Mouse (Mus musculus): ENCODE results near the gene Cmas. TPM values are rescaled to one million over a fixed set of nuclear protein-coding genes. Genes with fewer than 3 reads are reported as not detected.

Gene Cmas
- polyA plus RNA-seq, 1 experiment from 2014 or later: 74.7 TPM

GRCm38 (mm10) chr6:142780574-142781033, 24.1 kb downstream of the Cmas start:
- Histone ChIP-seq H3K4me2 (replicated peaks) (no peak overlapping the region), H3K4me1 (no peaks in the 10 kb centered on the region), H3K27ac (no peak overlapping the region), H3K27me3 (no peaks in the 10 kb centered on the region), H3K9ac (no peak overlapping the region), H3K4me3 (no peak overlapping the region), H3K9me3 (no peaks in the 10 kb centered on the region), H3K36me3 (0 out of 2 replicates have a peak, but pooled peaks cover 3% of the 10 kb centered on the region)
- no peak for ATAC-seq (ENCODE audit: low FRiP score, low read depth)
- WGBS: 83% methylated on average over 4 of the region's 4 CpGs

- Histone ChIP-seq H3K27ac (no peak overlapping the region), H3K36me3 (no peaks in the 10 kb centered on the region), H3K4me2 (replicated peaks) (no peak overlapping the region), H3K4me1 (no peaks in the 10 kb centered on the region), H3K9ac (no peak overlapping the region), H3K9me3 (no peaks in the 10 kb centered on the region), H3K4me3 (no peak overlapping the region), H3K27me3 (no peaks in the 10 kb centered on the region)
- 46% methylated on average over 7 of the region's 7 CpGs for WGBS
- ATAC-seq (ENCODE audit: low FRiP score, low read depth): no peak
These were observed 24.8 kb downstream of the Cmas start for GRCm38 (mm10) chr6:142781286-142781685.

GRCm38 (mm10) chr6:142785343-142785742, 28.9 kb downstream of the Cmas start:
- Histone ChIP-seq H3K4me3 (no peak overlapping the region), H3K4me2 (replicated peaks) (no peak overlapping the region), H3K4me1 (no peaks in the 10 kb centered on the region), H3K27me3 (no peaks in the 10 kb centered on the region), H3K9ac (no peak overlapping the region), H3K36me3 (no peaks in the 10 kb centered on the region), H3K9me3 (no peaks in the 10 kb centered on the region), H3K27ac (no peak overlapping the region)
- ATAC-seq (ENCODE audit: low FRiP score, low read depth): no peak
- 36% methylated on average over 4 of the region's 4 CpGs for WGBS

- H3K27ac ChIP-seq: no peak overlapping the region
- H3K36me3 ChIP-seq: no peaks in the 10 kb centered on the region
- 89% methylated on average over 21 of the region's 21 CpGs for WGBS
- no peak for ATAC-seq (ENCODE audit: low FRiP score, low read depth)
- H3K4me1 ChIP-seq: no peaks in the 10 kb centered on the region
- no peaks in the 10 kb centered on the region for H3K9me3 ChIP-seq
- no peak overlapping the region for H3K4me2 ChIP-seq (replicated peaks)
- H3K9ac ChIP-seq: no peak overlapping the region
- H3K4me3 ChIP-seq: no peak overlapping the region
- H3K27me3 ChIP-seq: no peaks in the 10 kb centered on the region
These were observed 29.6 kb downstream of the Cmas start for GRCm38 (mm10) chr6:142786106-142786505.

GRCm38 (mm10) chr6:142788042-142788987, 31.8 kb downstream of the Cmas start:
- 43% methylated on average over 18 of the region's 18 CpGs for WGBS
- no peaks in the 10 kb centered on the region for H3K4me1 ChIP-seq
- no peak for ATAC-seq (ENCODE audit: low FRiP score, low read depth)

DNA sequence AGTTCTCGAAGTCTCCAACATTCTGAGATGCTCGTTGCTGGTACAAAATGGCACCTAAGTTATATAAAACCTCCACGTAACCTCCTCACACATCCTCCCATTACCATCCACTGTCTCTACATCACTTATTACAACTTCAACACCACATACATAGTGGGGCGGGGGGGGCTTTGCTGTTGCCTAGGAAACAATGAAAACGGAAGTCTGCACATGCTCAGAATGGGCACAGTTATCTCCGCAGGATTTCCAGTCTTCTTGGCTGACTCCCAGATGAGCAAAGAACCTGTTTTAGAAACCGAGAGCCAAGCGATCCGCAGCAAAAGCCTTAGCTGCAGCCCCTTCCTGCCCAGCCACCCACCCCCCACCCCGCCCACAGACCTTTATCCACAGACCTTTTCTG, 33.2 kb downstream of the Cmas start:
- Histone ChIP-seq H3K36me3 (no peaks in the 10 kb centered on the region), H3K27ac (no peak overlapping the region), H3K4me2 (replicated peaks) (no peak overlapping the region), H3K9me3 (no peaks in the 10 kb centered on the region), H3K4me1 (no peaks in the 10 kb centered on the region), H3K4me3 (no peak overlapping the region), H3K9ac (no peak overlapping the region), H3K27me3 (no peaks in the 10 kb centered on the region)
- ATAC-seq (ENCODE audit: low FRiP score, low read depth): no peak
- 92% methylated on average over 10 of the region's 10 CpGs for WGBS

More at GRCm38 (mm10) chr6:142788042-142788987, 31.8 kb downstream of the Cmas start:
- H3K4me2 ChIP-seq (replicated peaks): no peak overlapping the region
- H3K36me3 ChIP-seq: no peaks in the 10 kb centered on the region
- no peaks in the 10 kb centered on the region for H3K9me3 ChIP-seq
- H3K9ac ChIP-seq: no peak overlapping the region
- H3K27ac ChIP-seq: no peak overlapping the region
- H3K4me3 ChIP-seq: no peak overlapping the region
- H3K27me3 ChIP-seq: no peaks in the 10 kb centered on the region

- Histone ChIP-seq H3K9ac (no peak overlapping the region), H3K27ac (no peak overlapping the region), H3K9me3 (no peaks in the 10 kb centered on the region), H3K4me1 (no peaks in the 10 kb centered on the region), H3K4me2 (replicated peaks) (no peak overlapping the region), H3K27me3 (no peaks in the 10 kb centered on the region), H3K36me3 (no peaks in the 10 kb centered on the region), H3K4me3 (no peak overlapping the region)
- no peak for ATAC-seq (ENCODE audit: low FRiP score, low read depth)
- WGBS: 59% methylated on average over 13 of the region's 13 CpGs
These were observed 35.9 kb downstream of the Cmas start for GRCm38 (mm10) chr6:142792241-142792968.

- no peaks in the 10 kb centered on the region for H3K36me3 ChIP-seq
- no peak for ATAC-seq (ENCODE audit: low FRiP score, low read depth)
- no peaks in the 10 kb centered on the region for H3K9me3 ChIP-seq
- H3K27me3 ChIP-seq: no peaks in the 10 kb centered on the region
- WGBS: 59% methylated on average over 7 of the region's 7 CpGs
- no peaks in the 10 kb centered on the region for H3K4me1 ChIP-seq
- H3K9ac ChIP-seq: no peak overlapping the region
- H3K27ac ChIP-seq: no peak overlapping the region
- H3K4me2 ChIP-seq (replicated peaks): no peak overlapping the region
- H3K4me3 ChIP-seq: no peak overlapping the region
These were observed 37.0 kb downstream of the Cmas start for GRCm38 (mm10) chr6:142793468-142793867.

DNA sequence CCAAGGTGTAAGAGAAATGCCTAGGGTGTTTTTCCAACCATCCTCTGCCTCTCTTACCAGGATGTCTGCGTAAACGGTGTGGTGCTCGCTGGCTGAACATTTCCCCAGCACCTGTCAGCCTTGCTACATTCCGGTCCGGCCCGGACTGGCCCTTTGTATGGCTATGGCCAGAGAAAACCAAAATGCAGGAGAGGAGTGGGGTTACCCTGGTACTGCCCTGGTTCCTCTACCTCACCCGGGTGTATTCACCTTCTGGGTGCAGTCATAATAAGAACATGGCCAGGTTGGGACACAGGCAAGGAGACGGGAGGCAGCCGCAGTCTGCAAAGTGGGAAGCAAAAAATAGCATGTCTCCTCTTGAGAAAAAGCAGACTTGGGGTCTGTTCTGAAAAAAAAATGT, 38.6 kb downstream of the Cmas start:
- WGBS: 90% methylated on average over 9 of the region's 9 CpGs
- Histone ChIP-seq H3K9me3 (no peaks in the 10 kb centered on the region), H3K27ac (no peak overlapping the region), H3K4me1 (no peaks in the 10 kb centered on the region; the same call in 1 of the 2 replicates), H3K9ac (no peak overlapping the region), H3K27me3 (no peaks in the 10 kb centered on the region), H3K4me3 (no peak overlapping the region), H3K36me3 (no peaks in the 10 kb centered on the region), H3K4me2 (replicated peaks) (no peak overlapping the region)
- no peak for ATAC-seq (ENCODE audit: low FRiP score, low read depth)

- H3K9ac ChIP-seq: no peak overlapping the region
- H3K36me3 ChIP-seq: no peaks in the 10 kb centered on the region
- H3K27me3 ChIP-seq: no peaks in the 10 kb centered on the region
- no peak overlapping the region for H3K27ac ChIP-seq
- H3K4me3 ChIP-seq: no peak overlapping the region
- no peaks in the 10 kb centered on the region; the same call in 1 of the 2 replicates for H3K4me1 ChIP-seq
- no peak overlapping the region for H3K4me2 ChIP-seq (replicated peaks)
- no peaks in the 10 kb centered on the region for H3K9me3 ChIP-seq
- no peak for ATAC-seq (ENCODE audit: low FRiP score, low read depth)
- 79% methylated on average over 15 of the region's 15 CpGs for WGBS
These were observed 39.4 kb downstream of the Cmas start for GRCm38 (mm10) chr6:142795655-142796441.

- no peaks in the 10 kb centered on the region for H3K9me3 ChIP-seq
- 69% methylated on average over 1 of the region's 1 CpGs for WGBS
- no peak overlapping the region for H3K9ac ChIP-seq
- H3K4me1 ChIP-seq: peaks cover 4% of the 10 kb centered on the region
- no peaks in the 10 kb centered on the region for H3K27me3 ChIP-seq
- H3K4me2 ChIP-seq (replicated peaks): no peak overlapping the region
- no peak for ATAC-seq (ENCODE audit: low FRiP score, low read depth)
- no peak overlapping the region for H3K27ac ChIP-seq
- H3K36me3 ChIP-seq: no peaks in the 10 kb centered on the region
- no peak overlapping the region for H3K4me3 ChIP-seq
These were observed 41.5 kb downstream of the Cmas start for GRCm38 (mm10) chr6:142797996-142798395.

DNA sequence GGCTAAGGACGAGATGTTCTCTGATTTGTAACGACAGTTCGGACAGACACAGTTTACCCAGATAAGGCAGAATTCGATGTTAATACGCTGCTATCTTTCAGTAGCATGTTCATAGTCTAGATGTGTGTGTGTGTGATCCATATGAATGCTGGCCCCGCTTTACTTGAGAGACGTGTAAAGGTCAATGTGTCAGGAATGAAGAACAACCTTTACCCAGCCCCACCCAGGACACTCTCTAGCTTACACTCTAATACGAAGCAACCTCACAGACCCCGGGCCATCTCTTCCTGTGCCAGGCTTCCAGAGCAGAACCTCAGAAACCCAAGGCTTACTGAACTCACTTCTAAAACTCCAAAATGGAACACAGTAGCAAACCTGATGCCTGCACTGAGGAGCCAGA, 42.4 kb downstream of the Cmas start:
- H3K4me1 ChIP-seq: peaks cover 4% of the 10 kb centered on the region
- no peak for ATAC-seq (ENCODE audit: low FRiP score, low read depth)
- H3K27me3 ChIP-seq: no peaks in the 10 kb centered on the region
- H3K27ac ChIP-seq: no peak overlapping the region
- H3K36me3 ChIP-seq: no peaks in the 10 kb centered on the region
- no peak overlapping the region for H3K9ac ChIP-seq
- H3K4me3 ChIP-seq: no peak overlapping the region
- whole genome bisulfite sequencing: 84% methylated on average over 9 of the region's 9 CpGs
- no peaks in the 10 kb centered on the region for H3K9me3 ChIP-seq
- no peak overlapping the region for H3K4me2 ChIP-seq (replicated peaks)

Measured in limb, embryonic 13.5 days (tissue).